Mouse (Mus musculus) cortical plate, adult 2 months (tissue): Measurements from ENCODE around the gene Gm10961.

Source experiments
- CTCF ChIP-seq: fragments of 200-500 bp; IDR thresholded peaks from 2 replicates; pipeline ENCODE4 v1.5.1; 2011; ENCODE audit warnings: mild to moderate bottlenecking, control low read depth, low read length; ENCODE audit not compliant: insufficient read depth; ENCODE audit errors: extremely low read depth
- POLR2A ChIP-seq: fragments of 200-500 bp; IDR thresholded peaks from 2 replicates; pipeline ENCODE4 v1.6.1; 2011; ENCODE audit warnings: mild to moderate bottlenecking, low read length, control low read depth; ENCODE audit not compliant: insufficient read depth; ENCODE audit errors: extremely low read depth

DNA sequence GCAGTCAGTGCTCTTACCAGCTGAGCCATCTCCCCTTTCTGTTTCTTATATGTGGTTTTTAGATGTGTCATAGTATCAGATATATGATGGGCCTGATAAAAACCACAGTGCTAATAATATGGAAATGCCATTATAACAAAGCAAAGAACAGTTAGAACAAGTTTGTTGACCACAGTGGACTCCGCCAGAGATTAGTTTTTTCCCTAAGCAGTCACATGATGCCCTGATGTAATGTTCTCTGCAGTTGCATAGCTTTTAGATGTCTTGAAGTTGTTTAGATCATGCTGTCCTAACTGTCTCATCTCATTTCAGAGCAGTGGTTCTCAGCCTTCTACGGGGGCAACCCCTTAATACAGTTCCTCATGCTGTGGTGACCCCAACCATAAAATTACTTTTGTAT lies 25.0 kb downstream of the Gm10961 start:
- no peak for TF ChIP-seq CTCF
- no peak for TF ChIP-seq POLR2A
